Mouse (Mus musculus) induced T-regulatory cell, adult 2 months (primary cell): Measurements from ENCODE around the gene Adamts17.

Experiments
- DNase-seq: peaks from one replicate; pipeline ENCODE4 v3.0.0-alpha.2; 2012; ENCODE audit warnings: low read depth

Adamts17 gene

DNA sequence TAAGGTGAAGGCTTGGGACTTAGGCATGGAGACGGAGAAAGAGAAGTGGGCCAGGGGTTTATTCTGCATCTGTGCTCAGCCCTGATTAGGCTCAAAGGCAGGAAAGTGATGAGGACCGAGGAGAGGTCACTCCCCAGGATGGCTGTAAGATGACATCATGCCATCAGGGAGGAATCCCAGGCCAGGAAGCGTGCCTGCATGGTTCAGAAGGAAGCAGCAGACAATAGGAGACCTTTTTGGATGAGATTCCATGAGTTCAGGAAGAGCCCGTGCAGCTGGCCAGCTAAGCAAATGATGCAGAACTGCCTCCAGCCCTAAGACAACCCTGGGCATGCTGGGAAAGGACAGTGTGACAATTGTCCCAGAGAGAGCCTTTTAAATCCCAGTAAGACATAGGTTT is 93.7 kb downstream of the Adamts17 start:
- no peak for DNase-seq

DNA sequence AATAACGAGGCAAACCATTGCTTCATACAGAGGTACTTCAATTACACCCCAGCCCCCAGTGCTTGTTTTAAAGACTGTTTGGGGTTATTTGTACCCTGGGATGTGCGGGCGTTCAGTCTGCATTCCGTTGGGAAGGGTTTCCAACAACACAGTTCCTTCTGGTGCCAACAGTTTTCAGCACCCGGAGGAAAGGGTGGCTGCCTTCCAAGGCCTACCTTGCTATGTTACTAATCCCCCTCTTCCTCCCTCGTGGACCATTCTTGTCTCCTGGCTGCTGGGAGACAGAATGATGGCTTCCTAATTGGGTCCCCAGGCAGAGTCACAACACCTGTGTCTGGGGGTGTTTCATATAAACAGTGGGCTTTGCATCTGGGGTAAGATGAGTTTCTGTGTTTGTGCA is 94.5 kb downstream of the Adamts17 start:
- DNase-seq = no peak

DNA sequence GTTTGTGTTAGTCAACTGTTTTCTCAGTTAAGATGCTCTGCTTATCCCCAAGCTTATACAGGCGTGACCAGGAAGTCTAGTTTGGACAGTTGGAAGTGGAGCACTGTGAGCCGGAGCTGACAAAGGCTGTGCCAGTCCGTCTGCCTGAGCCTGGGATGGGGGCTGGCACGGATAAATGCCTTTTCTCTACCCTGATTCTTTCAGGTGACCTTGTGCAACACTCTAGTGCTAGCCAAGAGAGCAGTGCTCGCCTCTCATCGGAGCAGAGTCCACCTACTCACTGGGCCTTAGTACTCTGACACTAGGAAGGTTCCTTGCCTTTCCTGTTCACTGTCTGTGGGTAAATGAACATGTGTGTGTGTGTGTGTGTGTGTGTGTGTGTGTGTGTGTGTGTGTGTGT is 95.5 kb downstream of the Adamts17 start:
- DNase-seq = no peak

DNA sequence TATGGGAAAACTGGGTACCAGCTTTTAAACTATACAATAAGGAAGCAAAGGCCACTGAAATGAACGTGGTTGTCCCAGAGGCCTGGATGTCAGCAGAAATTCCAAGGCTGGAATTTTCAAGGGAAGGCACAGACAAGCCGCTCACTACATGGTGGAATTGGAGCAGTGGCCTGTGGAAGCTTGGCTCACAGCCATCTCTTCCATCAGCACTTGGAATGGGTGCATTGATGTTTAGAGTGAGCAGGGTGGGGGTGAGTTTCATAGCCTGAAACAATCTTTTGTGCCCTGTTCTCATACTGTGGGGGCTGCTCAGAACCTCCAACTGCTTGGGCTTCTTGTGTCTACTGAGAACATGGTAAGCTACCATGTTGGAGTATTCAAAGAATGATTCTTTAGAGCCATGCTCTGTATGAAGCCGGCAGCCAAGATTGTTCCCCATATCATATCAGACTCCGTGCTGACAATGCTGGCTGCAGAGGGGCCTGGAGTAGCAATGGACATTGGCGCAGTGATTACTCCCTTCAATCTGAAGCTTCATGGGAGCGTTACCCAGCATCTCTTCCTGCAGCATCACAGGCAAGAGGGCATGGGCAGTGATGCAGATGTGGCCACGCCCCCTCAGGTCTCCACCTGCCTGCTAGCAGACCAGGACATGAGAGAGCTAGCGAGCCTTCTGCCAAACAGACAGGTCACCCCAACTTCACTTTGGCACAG is 96.7 kb downstream of the Adamts17 start:
- no peak for DNase-seq

DNA sequence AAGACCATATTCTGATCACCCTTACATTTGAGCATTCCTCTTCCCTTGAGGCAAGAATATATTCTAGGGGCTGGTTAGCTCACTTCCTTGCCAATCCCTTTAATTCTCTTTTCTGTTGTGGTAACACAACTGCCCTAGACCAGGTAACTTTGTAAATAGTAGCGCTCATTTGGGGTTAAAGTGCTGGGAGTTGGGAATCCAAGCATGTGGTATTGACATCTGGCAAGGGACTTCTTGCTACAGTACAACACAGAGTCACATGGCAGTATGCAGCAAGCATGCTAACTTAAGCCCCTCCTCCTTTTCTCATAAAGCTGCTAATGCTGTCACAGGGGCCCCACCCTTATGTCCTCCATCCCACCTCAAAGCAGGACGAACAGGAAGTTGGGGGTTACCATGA is 97.4 kb downstream of the Adamts17 start:
- no peak for DNase-seq

DNA sequence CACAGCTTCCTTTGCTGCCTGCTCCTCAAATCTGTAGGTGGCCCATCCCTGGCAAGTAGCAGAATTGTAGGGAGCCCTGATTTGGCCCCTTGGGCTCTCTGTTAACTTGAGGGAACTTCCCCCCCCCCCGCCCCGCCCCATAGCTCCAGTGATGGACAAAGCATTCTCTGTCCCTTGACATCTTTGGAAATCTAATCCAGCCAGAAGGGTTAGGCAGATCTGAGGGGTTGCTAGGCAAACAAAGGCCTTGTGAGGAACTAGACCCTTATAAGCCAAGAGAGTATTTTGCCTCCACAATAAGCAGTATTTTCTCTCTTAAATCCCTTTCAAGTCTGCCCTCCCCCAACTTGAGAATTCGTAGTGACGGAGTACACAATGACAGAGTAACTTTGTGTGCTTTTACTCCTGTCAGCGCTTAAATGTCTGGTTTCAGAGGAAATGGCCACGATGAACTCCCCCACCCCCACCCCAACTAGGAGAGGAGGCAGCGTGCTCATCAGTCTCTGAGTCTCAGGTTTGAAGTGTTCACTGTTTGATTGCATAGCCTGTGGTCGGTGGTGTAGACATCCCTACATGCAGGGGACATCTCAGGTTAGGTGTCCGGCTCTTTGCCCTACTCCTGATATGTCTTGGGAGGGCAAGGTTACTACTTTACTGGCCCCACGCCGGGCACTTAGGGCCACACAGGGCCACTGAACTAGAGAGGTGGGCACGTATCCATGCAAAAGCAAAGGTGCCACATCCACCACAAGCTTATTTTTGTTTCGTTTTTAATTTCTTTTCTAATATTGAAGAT is 99.7 kb downstream of the Adamts17 start:
- DNase-seq = no peak

DNA sequence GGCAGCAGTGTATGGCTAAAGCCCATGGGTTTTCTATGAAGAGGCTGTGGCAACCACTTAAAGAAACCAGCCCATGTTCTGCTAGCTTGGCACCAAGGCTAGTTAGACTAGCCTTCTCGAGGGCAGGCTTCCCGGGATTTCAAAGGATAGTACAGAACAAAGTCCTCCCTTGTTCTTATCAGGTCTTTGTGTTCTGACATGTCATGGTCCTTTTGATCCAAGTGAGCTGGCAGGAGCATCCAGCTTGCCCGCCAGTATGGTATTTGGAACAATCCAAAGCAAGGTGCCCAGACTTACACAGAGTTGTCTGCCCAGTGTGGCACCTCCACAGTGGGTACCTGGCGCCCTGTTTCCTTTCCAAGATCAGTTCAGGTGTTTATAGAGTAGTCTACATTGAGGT is 101.2 kb downstream of the Adamts17 start:
- DNase-seq = no peak

DNA sequence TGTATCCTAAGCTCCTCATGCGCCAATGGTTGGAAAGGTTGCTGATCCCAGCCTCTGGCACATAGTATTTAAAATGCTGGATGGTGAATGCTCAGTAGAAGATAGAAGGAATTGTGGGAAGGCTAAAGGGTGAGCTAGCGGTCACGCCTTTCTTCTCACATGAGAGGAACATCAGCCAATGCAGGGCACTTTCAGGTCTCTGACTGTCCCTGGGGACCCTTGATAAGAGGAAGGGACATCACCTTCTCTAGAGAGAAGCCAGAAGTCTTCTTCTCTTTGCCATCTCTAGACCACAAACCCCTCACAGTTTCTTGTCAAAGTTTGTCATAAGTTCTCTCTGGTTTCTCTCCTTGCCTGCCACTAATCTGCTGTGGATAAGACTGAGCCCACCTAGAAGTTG is 109.5 kb downstream of the Adamts17 start:
- DNase-seq = no peak

DNA sequence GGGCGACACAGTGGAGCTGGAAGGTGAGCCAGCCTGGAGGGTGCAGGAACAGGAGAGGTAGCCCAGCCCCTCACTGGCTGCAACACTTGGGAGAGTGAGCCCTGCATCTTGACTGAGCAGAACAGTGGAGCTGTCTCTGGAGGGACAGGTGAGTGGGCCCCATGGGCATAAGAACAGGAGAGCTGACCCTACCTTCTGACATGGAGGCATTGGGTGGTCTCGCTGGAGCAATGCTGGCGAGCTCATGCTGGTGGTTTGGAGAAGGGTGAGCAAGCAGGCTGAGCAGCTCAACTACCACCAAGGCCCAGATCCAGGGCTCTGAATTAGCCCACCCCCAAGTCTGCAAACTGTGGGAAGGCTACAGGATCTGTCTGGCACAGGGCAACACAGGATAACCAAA is 113.4 kb downstream of the Adamts17 start:
- DNase-seq = no peak

DNA sequence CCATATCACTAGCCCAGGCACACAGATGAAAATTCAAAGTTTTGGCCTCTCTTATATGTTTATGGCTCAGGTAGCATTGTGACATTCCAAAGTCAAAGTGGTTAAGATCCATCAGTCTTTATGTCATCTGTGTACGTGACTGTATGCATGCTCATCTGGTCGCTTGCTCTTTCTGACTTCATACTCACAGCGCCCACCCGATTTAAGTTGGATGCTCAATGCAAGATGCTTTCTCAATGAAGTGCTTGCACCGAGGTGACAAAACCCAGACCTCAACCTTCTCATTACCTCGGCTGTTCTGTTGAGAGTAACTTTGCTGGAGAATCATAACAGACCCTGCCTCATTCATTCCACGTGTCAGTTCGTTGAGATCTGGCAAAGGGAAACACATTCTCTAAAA is 114.5 kb downstream of the Adamts17 start:
- no peak for DNase-seq

DNA sequence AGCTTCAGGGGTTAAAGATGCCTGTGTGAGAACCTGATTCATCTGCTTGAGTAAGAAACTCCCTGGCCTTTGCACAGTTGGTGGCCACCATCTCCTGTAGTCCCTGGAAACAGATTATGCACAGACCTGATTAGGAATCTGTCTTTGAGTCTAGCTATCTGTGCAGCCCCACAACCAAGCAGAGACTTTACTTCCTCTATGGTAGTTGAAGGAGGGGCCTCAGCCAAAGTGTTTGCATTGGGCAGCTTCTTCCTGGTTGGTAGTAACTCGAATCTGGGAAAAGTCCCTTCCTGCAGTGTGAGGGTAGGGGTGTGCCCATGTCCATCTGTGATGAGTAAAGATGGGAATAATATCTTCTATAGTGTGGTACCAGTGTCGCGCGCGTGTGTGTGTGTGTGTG is 115.2 kb downstream of the Adamts17 start:
- DNase-seq = no peak

DNA sequence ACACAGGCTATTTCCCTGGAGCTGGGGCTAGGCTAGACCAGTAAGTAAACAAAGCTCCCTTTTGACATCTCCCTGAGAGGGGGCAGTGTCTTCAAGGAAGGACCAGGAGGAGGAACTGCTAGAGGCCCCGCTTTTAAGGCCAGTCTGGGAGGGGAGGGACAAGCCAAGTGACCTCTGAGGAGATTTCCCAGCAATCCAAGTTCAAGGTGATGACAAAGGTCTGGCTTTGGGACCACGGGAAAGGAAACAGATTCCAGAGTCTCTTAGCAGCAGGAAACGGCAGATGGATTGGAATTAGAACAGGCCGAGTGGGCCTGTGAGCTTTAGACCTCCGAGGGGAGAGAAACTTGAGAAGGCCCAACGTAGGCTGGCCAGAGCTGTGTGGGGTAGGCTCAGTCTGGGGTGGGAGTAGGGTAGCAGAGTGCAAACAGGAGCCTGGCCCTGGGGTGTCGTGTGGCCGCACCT is 116.0 kb downstream of the Adamts17 start:
- DNase-seq = no peak

DNA sequence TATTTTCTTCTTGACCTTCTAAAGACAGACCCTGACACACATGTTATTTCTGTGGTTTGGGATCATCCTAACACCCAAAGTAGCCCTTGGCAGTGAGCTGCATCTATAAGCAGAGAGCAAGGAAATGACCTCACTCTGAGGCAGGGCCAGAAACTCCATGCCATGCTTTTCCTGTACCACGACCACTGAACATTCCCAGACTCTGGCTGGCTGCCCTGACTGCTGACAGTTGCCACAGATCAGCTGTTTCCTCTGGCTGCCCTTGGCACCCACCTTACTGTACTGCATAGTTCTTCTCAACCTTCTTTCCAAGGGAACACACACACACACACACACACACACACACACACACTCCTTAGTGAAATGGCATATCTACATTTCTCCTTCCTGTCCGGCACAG is 116.4 kb downstream of the Adamts17 start:
- DNase-seq = no peak

DNA sequence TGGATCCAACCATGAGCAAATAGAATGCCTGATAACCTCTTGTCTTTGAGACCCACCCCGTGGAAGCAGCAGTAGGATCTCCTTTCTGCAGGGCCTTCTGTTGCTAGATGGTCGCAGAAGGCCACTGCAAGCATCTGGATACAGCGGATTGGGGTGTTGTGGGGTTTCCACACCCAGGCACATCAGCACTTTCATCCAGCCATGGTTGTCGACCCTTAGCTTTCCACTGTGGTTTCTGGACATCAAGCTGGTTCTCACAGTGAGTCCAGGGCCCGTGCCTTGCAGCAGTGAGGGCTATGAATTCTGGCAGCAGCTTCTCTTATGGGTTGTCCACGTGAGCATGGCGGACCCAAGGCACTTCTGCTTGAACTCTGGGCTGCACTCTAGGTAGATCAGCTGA is 118.2 kb downstream of the Adamts17 start:
- no peak for DNase-seq

DNA sequence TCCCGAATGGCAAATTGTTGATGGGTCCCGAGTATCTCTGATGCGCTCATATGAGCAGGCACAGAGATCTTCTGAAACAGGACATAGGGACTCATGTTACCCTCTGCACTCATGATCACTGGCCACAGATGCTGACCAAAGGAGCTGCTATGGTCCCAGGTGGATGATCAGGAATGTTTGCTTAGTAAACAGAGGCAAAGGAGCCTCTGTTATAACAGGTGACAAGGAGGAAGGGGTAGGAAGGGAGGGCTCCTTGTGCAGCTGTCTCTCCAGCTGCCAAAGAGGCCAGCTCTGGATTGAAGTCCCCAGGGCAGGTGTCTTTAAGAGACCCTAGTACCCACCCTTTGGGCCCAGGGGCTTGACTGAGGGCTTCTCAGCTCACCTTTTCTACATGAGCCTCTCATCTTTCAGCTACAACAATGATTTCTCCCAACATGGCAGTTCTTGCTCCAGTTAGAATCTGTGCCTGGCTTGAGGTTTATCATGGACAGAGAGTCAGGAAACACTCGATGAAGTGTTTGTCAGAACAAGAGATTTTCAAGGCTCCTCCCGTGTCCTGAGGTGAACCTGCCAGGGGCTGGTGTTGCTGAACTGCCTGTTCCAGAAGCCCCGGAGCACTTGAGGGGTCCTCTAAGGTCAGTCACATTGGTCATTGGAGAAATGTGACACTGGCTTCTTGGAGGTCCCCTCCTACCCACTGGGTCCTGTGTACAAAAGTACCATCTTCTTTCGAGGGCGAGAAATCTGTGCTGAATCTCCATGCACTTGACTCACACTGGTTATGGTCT is 120.9 kb downstream of the Adamts17 start:
- DNase-seq = no peak

DNA sequence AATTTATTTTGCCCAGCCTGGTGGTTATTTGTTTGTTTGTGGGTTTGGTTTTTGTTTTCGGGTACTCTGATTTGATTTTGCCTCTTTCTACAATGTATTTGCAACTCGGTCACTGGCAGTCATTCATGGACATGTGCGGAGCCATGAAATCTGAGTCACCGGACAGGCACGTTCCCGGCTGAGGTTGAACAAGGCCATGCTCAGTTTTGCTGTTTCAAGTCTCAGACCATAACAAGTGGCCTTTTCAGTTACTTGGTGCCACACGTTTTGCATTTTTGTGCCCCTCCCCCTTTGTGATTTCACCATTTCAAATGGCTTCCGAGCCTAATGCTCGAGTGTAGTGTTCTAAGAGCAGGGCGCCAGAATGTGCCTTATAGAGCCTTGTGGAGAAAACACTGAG is 123.2 kb downstream of the Adamts17 start:
- DNase-seq = no peak

DNA sequence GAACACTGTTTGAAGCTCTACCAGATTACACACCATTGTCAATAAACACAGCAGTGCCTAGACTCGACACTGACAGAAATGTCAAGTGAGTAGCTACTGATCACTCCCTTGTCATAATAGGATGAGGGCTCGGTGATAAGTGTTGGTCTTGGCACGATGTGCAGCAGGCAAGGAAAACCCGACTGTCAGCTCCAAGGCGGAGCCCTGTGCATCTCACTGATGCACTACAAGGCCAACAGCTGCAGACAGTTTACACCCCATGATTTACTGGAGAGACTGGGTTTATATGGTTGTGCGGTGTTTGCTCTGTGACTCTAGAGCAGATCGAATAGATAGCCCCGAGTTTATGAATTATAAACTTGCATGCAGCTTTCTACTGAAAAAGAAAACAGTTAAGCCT is 124.0 kb downstream of the Adamts17 start:
- DNase-seq = no peak

DNA sequence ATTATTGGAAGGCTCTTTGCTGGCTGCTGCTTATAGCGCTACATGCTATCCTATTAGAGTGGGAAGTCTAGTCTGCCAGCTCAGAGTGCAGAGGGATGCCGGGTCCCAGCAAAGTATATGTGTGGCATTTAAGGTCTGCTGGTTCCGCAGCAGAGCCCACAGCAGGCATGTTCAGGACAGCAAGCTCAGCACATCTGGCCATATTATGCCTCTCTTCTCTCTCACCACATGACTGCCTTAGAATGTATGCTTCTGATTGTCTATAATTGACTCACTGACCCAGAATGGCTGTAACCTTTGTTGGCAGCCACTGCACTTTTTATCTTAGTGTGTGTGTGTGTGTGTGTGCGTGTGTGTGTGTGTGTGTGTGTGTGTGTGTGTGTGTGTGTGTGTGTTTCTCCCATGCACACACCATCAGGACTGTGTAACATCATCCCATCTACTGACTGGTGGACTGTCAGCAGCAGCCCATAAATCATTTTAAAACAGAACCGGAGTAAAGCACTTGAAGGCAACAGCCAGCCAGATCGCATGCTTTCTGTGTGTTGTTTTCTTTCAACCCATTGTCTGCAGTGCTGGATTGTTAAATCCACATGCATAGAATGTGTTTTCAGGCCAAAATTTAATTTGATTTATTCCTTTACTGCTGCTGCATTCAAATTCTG is 127.1 kb downstream of the Adamts17 start:
- no peak for DNase-seq

DNA sequence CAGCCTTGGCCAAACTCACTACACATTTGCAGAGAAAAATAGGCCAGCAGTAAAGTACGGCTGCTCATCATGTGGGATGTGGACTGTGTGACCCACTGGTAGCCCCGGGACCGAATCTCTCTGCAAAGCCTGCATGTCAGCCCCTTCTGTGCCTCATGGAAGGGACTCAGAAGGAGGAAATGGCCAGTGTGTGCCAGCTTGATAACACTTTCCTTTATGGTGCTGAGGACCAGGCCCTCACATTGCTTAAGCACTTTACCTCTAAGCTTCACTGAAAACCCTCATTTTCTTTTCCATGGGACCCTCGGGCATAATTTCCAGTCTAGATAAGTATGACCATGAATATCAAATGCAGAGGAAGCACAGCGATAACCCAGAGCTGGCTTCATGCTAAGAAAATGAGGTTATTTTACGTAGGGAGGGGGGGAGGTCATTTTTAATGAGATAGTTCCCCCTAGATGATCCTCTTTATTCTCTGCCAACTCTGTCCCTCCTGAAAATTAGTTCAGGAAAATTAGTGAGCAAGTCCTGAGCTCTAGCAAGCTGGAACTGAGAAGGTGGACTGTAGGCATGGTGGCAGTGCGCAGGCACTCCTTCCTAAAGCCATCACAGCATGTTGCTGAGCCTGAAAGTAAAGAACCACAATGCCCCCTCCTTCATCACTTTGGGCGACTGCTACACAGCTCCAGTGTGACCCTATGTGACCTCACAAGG is 127.8 kb downstream of the Adamts17 start:
- no peak for DNase-seq

DNA sequence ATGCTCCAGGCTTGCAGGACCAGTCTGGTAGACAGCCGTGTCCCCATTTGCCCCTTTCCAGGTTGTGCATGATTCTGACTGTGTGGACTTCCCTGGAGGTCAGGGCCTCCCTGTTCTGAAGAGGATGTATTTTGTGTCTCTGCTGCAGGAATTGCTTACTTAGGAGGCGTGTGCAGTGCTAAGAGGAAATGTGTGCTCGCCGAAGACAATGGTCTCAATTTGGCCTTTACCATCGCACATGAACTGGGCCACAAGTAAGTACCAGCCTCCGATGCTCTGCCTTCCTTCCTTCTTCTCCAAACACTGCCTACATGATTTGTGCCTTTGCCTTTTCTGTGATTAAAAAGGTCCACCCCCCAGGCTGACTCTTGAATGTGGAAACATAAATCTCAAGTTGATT is 129.1 kb downstream of the Adamts17 start:
- no peak for DNase-seq

DNA sequence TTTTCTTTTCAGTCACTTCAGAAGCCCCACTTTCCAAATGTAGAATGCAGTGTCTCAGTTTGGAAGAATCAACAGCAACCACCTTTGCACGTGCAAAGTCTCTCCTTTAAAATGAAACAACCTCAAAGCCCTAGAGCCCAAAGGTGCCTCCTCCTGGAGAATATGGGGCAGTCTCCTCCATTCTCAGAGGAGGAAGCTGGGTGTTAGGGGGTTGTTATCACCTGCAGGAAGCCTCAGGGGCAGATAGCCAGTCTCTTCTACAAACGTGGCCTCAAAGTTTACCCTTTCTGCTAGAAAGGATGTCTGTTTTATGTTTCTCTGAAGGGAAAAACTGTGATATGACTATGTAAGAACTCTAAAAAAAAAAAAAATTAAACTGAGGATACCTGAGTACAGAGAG is 129.7 kb downstream of the Adamts17 start:
- no peak for DNase-seq

DNA sequence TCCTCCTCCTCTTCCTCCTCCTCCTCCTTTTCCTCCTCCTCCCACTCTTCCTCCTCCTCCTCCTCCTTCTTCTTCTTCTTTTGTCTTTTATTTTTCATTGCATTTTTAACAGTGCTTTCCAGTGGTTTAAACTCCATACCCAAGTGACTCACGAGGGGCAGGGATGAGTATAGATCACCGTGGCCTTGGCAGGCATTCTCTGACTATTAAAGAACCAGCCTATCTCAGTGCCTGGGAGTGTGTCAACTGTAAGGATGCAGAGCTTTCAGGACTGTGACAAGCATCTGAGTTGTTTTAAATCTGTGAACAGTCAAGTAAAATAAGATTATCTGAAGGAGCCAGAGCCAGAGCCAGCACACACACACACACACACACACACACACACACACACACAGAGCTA is 130.7 kb downstream of the Adamts17 start:
- DNase-seq = no peak
